Mouse (Mus musculus) hindbrain, embryonic 11.5 days (tissue): ENCODE measurements around the gene Crocc2. TPM values are rescaled to one million over a fixed set of nuclear protein-coding genes. Genes with fewer than 3 reads are reported as not detected.

Source experiments
- ATAC-seq: fragments of 200-750 bp; cut with Nextera tagmentation; 2 replicates; pipeline ENCODE4 v1.8.0; 2017; ENCODE audit warnings: mild to moderate bottlenecking, moderate TSS enrichment, moderate library complexity; ENCODE audit not compliant: low FRiP score
- DNase-seq: peaks from one replicate; pipeline ENCODE4 v3.0.0-alpha.2; 2015; ENCODE audit warnings: low spot score
- H3K27ac ChIP-seq: fragments of 300-500 bp; sonication (generic); 2 replicates; pipeline ENCODE4 v1.5.1; 2014; ENCODE audit warnings: mild to moderate bottlenecking, low read depth, low read length
- H3K27me3 ChIP-seq: fragments of 300-500 bp; sonication (generic); 2 replicates; pipeline ENCODE4 v1.6.1; 2014; ENCODE audit warnings: mild to moderate bottlenecking, low read length, moderate library complexity, mixed read lengths; ENCODE audit not compliant: control insufficient read depth, insufficient read depth
- H3K36me3 ChIP-seq: fragments of 300-500 bp; sonication (generic); 2 replicates; pipeline ENCODE4 v1.6.1; 2014; ENCODE audit warnings: mild to moderate bottlenecking, low read length, moderate library complexity, mixed read lengths; ENCODE audit not compliant: control insufficient read depth, insufficient read depth
- H3K4me1 ChIP-seq: fragments of 300-500 bp; sonication (generic); replicated peaks from 2 replicates; pipeline ENCODE4 v1.6.1; 2014; ENCODE audit warnings: low read length, mixed read lengths; ENCODE audit not compliant: control insufficient read depth, insufficient read depth
- H3K4me2 ChIP-seq: fragments of 300-500 bp; sonication (generic); replicated peaks from 2 replicates; pipeline ENCODE4 v1.6.1; 2014; ENCODE audit warnings: mild to moderate bottlenecking, low read depth, low read length
- H3K4me3 ChIP-seq: fragments of 300-500 bp; sonication (generic); 2 replicates; pipeline ENCODE4 v1.5.1; 2014; ENCODE audit warnings: low read depth, low read length
- H3K9ac ChIP-seq: fragments of 300-500 bp; sonication (generic); 2 replicates; pipeline ENCODE4 v1.6.1; 2014; ENCODE audit warnings: low read depth, low read length
- H3K9me3 ChIP-seq: fragments of 300-500 bp; sonication (generic); 2 replicates; pipeline ENCODE4 v1.6.1; 2016; ENCODE audit warnings: low read length; ENCODE audit not compliant: control insufficient read depth
- WGBS: fragments of 180-500 bp; shearing (Covaris S2); extraction: QIAGEN DNeasy Blood & Tissue Kit; methylation state at CpG from one replicate; pipeline ENCODE4 v1.1.7; 2014; 5-methylcytosine and 5-hydroxymethylcytosine counted together
- polyA plus RNA-seq: library from polyadenylated mRNA; unstranded; fragments of >200 nt; fragmentation: Nextera tagmentation; extraction: Ambion mirVana; gene quantifications from 2 replicates; pipeline ENCODE4 v1.2.1, GENCODE M21; 2014

Crocc2 gene
- polyA plus RNA-seq, 1 experiment from 2014 or later = 0.09 TPM

- H3K4me1 ChIP-seq = peaks cover 5% of the 10 kb centered on the region; the same call in 1 of the 2 replicates
- no peak overlapping the region for H3K27ac ChIP-seq
- H3K9ac ChIP-seq = no peak overlapping the region
- DNase-seq = no peak
- no peaks in the 10 kb centered on the region for H3K36me3 ChIP-seq
- H3K27me3 ChIP-seq = no peaks in the 10 kb centered on the region
- H3K4me3 ChIP-seq = no peak overlapping the region
- H3K4me2 ChIP-seq = no peak overlapping the region
- no peak for ATAC-seq
- 75% methylated on average over 9 of the region's 9 CpGs for WGBS
- H3K9me3 ChIP-seq = no peaks in the 10 kb centered on the region
Measured at GRCm38 (mm10) chr1:93216839-93217497, 48.4 kb downstream of the Crocc2 start.

- H3K36me3 ChIP-seq = no peaks in the 10 kb centered on the region
- peaks cover 5% of the 10 kb centered on the region; the same call in 1 of the 2 replicates for H3K4me1 ChIP-seq
- no peak overlapping the region for H3K27ac ChIP-seq
- H3K4me2 ChIP-seq = no peak overlapping the region
- H3K4me3 ChIP-seq = no peak overlapping the region
- no peaks in the 10 kb centered on the region for H3K9me3 ChIP-seq
- WGBS = 49% methylated on average over 7 of the region's 7 CpGs
- ATAC-seq (no peak), DNase-seq (no peak)
- H3K27me3 ChIP-seq = no peaks in the 10 kb centered on the region
- no peak overlapping the region for H3K9ac ChIP-seq
Measured at GRCm38 (mm10) chr1:93217530-93217929, 49.0 kb downstream of the Crocc2 start.

GRCm38 (mm10) chr1:93220776-93221175 is 52.3 kb downstream of the Crocc2 start:
- no peak overlapping the region for H3K9ac ChIP-seq
- peaks cover 3% of the 10 kb centered on the region; the same call in 1 of the 2 replicates for H3K27me3 ChIP-seq
- no peak overlapping the region for H3K4me2 ChIP-seq
- no peak overlapping the region for H3K27ac ChIP-seq
- H3K36me3 ChIP-seq = no peaks in the 10 kb centered on the region
- ATAC-seq (no peak), DNase-seq (no peak)
- H3K9me3 ChIP-seq = no peaks in the 10 kb centered on the region
- 57% methylated on average over 7 of the region's 7 CpGs for WGBS
- H3K4me1 ChIP-seq = 0 out of 2 replicates have a peak, but pooled peaks cover 2% of the 10 kb centered on the region
- H3K4me3 ChIP-seq = no peak overlapping the region

- Histone ChIP-seq H3K27me3 (peaks cover 3% of the 10 kb centered on the region; the same call in 1 of the 2 replicates), H3K36me3 (no peaks in the 10 kb centered on the region), H3K4me1 (0 out of 2 replicates have a peak, but pooled peaks cover 2% of the 10 kb centered on the region), H3K4me2 (no peak overlapping the region), H3K9me3 (no peaks in the 10 kb centered on the region), H3K4me3 (no peak overlapping the region), H3K27ac (no peak overlapping the region), H3K9ac (no peak overlapping the region)
- 3% methylated on average over 18 of the region's 18 CpGs for WGBS
- ATAC-seq (0 out of 2 replicates have a peak, but pooled peaks have one; percentile 50), DNase-seq (peak; percentile 63)
Measured at GRCm38 (mm10) chr1:93223972-93224371, 55.4 kb downstream of the Crocc2 start.

- peaks cover 3% of the 10 kb centered on the region; the same call in 1 of the 2 replicates for H3K27me3 ChIP-seq
- no peak overlapping the region for H3K4me2 ChIP-seq
- 0 out of 2 replicates have a peak, but pooled peaks cover 2% of the 10 kb centered on the region for H3K4me1 ChIP-seq
- no peaks in the 10 kb centered on the region for H3K9me3 ChIP-seq
- WGBS = 49% methylated on average over 4 of the region's 4 CpGs
- no peak overlapping the region for H3K27ac ChIP-seq
- H3K9ac ChIP-seq = no peak overlapping the region
- H3K36me3 ChIP-seq = no peaks in the 10 kb centered on the region
- no peak for DNase-seq
- ATAC-seq = no peak
- H3K4me3 ChIP-seq = no peak overlapping the region
Measured at GRCm38 (mm10) chr1:93225226-93225625, 56.7 kb downstream of the Crocc2 start.

GRCm38 (mm10) chr1:93225731-93226520 is 57.4 kb downstream of the Crocc2 start:
- H3K36me3 ChIP-seq = no peaks in the 10 kb centered on the region
- no peak overlapping the region for H3K4me3 ChIP-seq
- no peak overlapping the region for H3K4me2 ChIP-seq
- H3K4me1 ChIP-seq = 0 out of 2 replicates have a peak, but pooled peaks cover 2% of the 10 kb centered on the region
- 82% methylated on average over 5 of the region's 5 CpGs for WGBS
- DNase-seq = no peak
- no peaks in the 10 kb centered on the region for H3K9me3 ChIP-seq
- peaks cover 3% of the 10 kb centered on the region; the same call in 1 of the 2 replicates for H3K27me3 ChIP-seq
- H3K27ac ChIP-seq = no peak overlapping the region
- no peak overlapping the region for H3K9ac ChIP-seq
- ATAC-seq = no peak

- H3K36me3 ChIP-seq = no peaks in the 10 kb centered on the region
- H3K4me3 ChIP-seq = no peak overlapping the region
- no peak overlapping the region for H3K9ac ChIP-seq
- no peak for DNase-seq
- H3K27me3 ChIP-seq = peaks cover 3% of the 10 kb centered on the region; the same call in 1 of the 2 replicates
- H3K4me1 ChIP-seq = no peaks in the 10 kb centered on the region
- H3K9me3 ChIP-seq = no peaks in the 10 kb centered on the region
- no peak for ATAC-seq
- WGBS = 92% methylated on average over 7 of the region's 7 CpGs
- H3K4me2 ChIP-seq = no peak overlapping the region
- H3K27ac ChIP-seq = no peak overlapping the region
Measured at GRCm38 (mm10) chr1:93227303-93227975, 58.9 kb downstream of the Crocc2 start.

- H3K4me1 ChIP-seq = no peaks in the 10 kb centered on the region
- no peak overlapping the region for H3K9ac ChIP-seq
- H3K4me3 ChIP-seq = no peak overlapping the region
- H3K9me3 ChIP-seq = no peaks in the 10 kb centered on the region
- DNase-seq (no peak), ATAC-seq (no peak)
- 92% methylated on average over 7 of the region's 7 CpGs for WGBS
- peaks cover 3% of the 10 kb centered on the region; the same call in 1 of the 2 replicates for H3K27me3 ChIP-seq
- no peaks in the 10 kb centered on the region for H3K36me3 ChIP-seq
- no peak overlapping the region for H3K4me2 ChIP-seq
- H3K27ac ChIP-seq = no peak overlapping the region
Measured at GRCm38 (mm10) chr1:93227976-93228365, 59.4 kb downstream of the Crocc2 start.
